In the genomic region with DNA sequence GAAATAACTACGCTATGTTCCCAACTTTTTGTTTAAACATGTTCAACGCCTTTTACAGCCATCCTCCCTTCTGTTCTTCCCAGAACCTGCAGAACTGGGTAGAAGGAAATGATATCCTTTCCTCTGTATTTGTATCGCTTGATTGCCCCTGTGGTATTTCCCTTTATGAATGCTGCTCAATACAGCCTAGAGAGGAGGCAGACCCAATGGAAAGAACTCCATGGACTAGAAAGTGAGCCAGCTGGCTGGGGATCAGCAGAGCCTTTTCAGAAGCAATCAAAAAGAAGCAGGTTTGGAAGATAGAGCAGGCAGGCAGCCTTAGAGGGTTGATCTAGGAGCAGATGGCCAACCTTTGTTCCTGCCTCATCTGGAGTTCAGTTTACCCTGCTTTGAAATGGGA, we compare ENCODE assay signal across 13 mouse cellular contexts.
DNase-seq lines count a peak whose midpoint lies in the region; ATAC-seq lines count a peak whose summit lies in the region.
"Had no signal": no experiment of that assay in that cellular context is flagged by ENCODE, and none has a peak within 500 bp of the region (broad histone marks: within the 10 kb centered on the region; RNA-seq: fewer than 3 reads in every experiment).

No protein-coding gene starts in this region.

- no peak overlapping the region for H3K9ac ChIP-seq in kidney, embryonic 15.5 days
- no peak overlapping the region for H3K9ac ChIP-seq in embryonic facial prominence, embryonic 14.5 days (ENCODE audit: low read depth, low read length)
- H3K9ac ChIP-seq: embryonic facial prominence, embryonic 13.5 days; heart, embryonic 13.5 days; lung, embryonic 14.5 days had no signal

- H3K4me3 ChIP-seq in kidney, embryonic 15.5 days (replicated peaks) = no peak overlapping the region
- H3K4me3 ChIP-seq in embryonic facial prominence, embryonic 14.5 days (ENCODE audit: low read depth, low read length) = no peak overlapping the region
- H3K4me3 ChIP-seq: embryonic facial prominence, embryonic 13.5 days; heart, embryonic 13.5 days; myocyte had no signal

- intact Hi-C loops in heart, postnatal 14 days (cut with DNase I) = no loop called here

- no peak overlapping the region for H3K4me2 ChIP-seq in kidney, embryonic 15.5 days
- H3K4me2 ChIP-seq in embryonic facial prominence, embryonic 14.5 days (ENCODE audit: low read depth, low read length) = no peak overlapping the region
- H3K4me2 ChIP-seq: embryonic facial prominence, embryonic 13.5 days; heart, embryonic 13.5 days; lung, embryonic 14.5 days had no signal

- H3K4me1 ChIP-seq in kidney, embryonic 15.5 days = no peaks in the 10 kb centered on the region
- no peaks in the 10 kb centered on the region for H3K4me1 ChIP-seq in embryonic facial prominence, embryonic 14.5 days (ENCODE audit: control insufficient read depth, insufficient read depth, low read length)
- H3K4me1 ChIP-seq: embryonic facial prominence, embryonic 13.5 days; heart, embryonic 13.5 days had no signal

- ATAC-seq in kidney, embryonic 15.5 days (replicated peaks; ENCODE audit: low FRiP score) = peak; percentile 66; the same call in 1 of the 2 replicates
- peak; percentile 90 for ATAC-seq in embryonic facial prominence, embryonic 14.5 days (ENCODE audit: low read depth)
- ATAC-seq: intestine, embryonic 16.5 days had no signal

- no peak overlapping the region for H3K27ac ChIP-seq in kidney, embryonic 15.5 days
- H3K27ac ChIP-seq in embryonic facial prominence, embryonic 14.5 days (replicated peaks; ENCODE audit: low read depth, low read length) = no peak overlapping the region
- H3K27ac ChIP-seq: embryonic facial prominence, embryonic 13.5 days; heart, embryonic 13.5 days had no signal

- no peaks in the 10 kb centered on the region for H3K9me3 ChIP-seq in kidney, embryonic 15.5 days (replicated peaks)
- no peaks in the 10 kb centered on the region for H3K9me3 ChIP-seq in embryonic facial prominence, embryonic 14.5 days (ENCODE audit: control insufficient read depth, low read length)
- H3K9me3 ChIP-seq: embryonic facial prominence, embryonic 13.5 days; heart, embryonic 13.5 days had no signal

- no peaks in the 10 kb centered on the region for H3K27me3 ChIP-seq in kidney, embryonic 15.5 days
- no peaks in the 10 kb centered on the region for H3K27me3 ChIP-seq in embryonic facial prominence, embryonic 14.5 days (replicated peaks; ENCODE audit: control insufficient read depth, insufficient read depth, low read length)
- H3K27me3 ChIP-seq: embryonic facial prominence, embryonic 13.5 days; heart, embryonic 13.5 days had no signal

- H3K36me3 ChIP-seq in kidney, embryonic 15.5 days = no peaks in the 10 kb centered on the region
- H3K36me3 ChIP-seq in embryonic facial prominence, embryonic 14.5 days (ENCODE audit: control insufficient read depth, insufficient read depth, low read length) = no peaks in the 10 kb centered on the region
- H3K36me3 ChIP-seq: embryonic facial prominence, embryonic 13.5 days; heart, embryonic 13.5 days had no signal

- DNase-seq in kidney, adult 8-10 months = no peak
- DNase-seq in right cerebral cortex, adult 18-20 months = peak; percentile 8
- no peak for DNase-seq in right cerebral cortex, postnatal 25 days
- DNase-seq in embryonic facial prominence, embryonic 14.5 days (ENCODE audit: low spot score) = peak; percentile 81
- peak; percentile 31 for DNase-seq in retina, postnatal 1 day
- no peak for DNase-seq in heart, postnatal 14 days
- DNase-seq: cerebellum, adult 2 months; lung, embryonic 14.5 days had no signal

- 71% methylated on average over 3 of the region's 3 CpGs for WGBS in kidney, embryonic 15.5 days
- WGBS in embryonic facial prominence, embryonic 14.5 days = 63% methylated on average over 3 of the region's 3 CpGs

Comparison
In these comparisons a context has a peak if more than half of its experiments do, and no peak if none do; other contexts are left out.
1. DNase-seq: peak in right cerebral cortex, adult 18-20 months (single experiment), embryonic facial prominence, embryonic 14.5 days (single experiment) and retina, postnatal 1 day (single experiment); none in kidney, adult 8-10 months (0 of 2), right cerebral cortex, postnatal 25 days (single experiment) and heart, postnatal 14 days (0 of 2).